Mouse (Mus musculus) embryo, embryonic 10.5 days (tissue): ENCODE results near the gene Taf6l.

Experiments
- DNase-seq: peaks from one replicate; pipeline ENCODE4 v3.0.0-alpha.2; 2015; ENCODE audit warnings: low spot score

Taf6l gene

GRCm38 (mm10) chr19:8786008-8786781 is at the start of gene Taf6l:
Gene Taf6l, minus strand, starts transcription at chr19:8786417.
- DNase-seq: peak; percentile 96

GRCm38 (mm10) chr19:8832971-8833370 is 46.8 kb upstream of the Taf6l start:
- DNase-seq: no peak

- peak; percentile 4 for DNase-seq
Observed at GRCm38 (mm10) chr19:8831262-8831661, 45.0 kb upstream of the Taf6l start.

- DNase-seq: no peak
Observed at GRCm38 (mm10) chr19:8830664-8831063, 44.4 kb upstream of the Taf6l start.

- no peak for DNase-seq
Observed at GRCm38 (mm10) chr19:8829660-8830059, 43.4 kb upstream of the Taf6l start, which contains the start of gene AC129217.1. Gene AC129217.1, plus strand, starts transcription at chr19:8829773.

- DNase-seq: no peak
Observed at GRCm38 (mm10) chr19:8822696-8823095, 36.5 kb upstream of the Taf6l start.

GRCm38 (mm10) chr19:8821146-8821545 is 34.9 kb upstream of the Taf6l start:
- no peak for DNase-seq

GRCm38 (mm10) chr19:8820424-8820956 is 34.3 kb upstream of the Taf6l start:
- peak; percentile 7 for DNase-seq

- DNase-seq: peak; percentile 97
Observed at GRCm38 (mm10) chr19:8819596-8820423, 33.6 kb upstream of the Taf6l start, which contains the start of gene Hnrnpul2. Gene Hnrnpul2, plus strand, starts transcription at chr19:8820010.

GRCm38 (mm10) chr19:8818801-8819595 is 32.8 kb upstream of the Taf6l start, which contains the start of gene Ttc9c:
Gene Ttc9c, minus strand, starts transcription at chr19:8819333.
- DNase-seq: peak; percentile 100

GRCm38 (mm10) chr19:8818301-8818798 is 32.1 kb upstream of the Taf6l start:
- no peak for DNase-seq

- peak; percentile 10 for DNase-seq
Observed at GRCm38 (mm10) chr19:8817001-8817400, 30.8 kb upstream of the Taf6l start.

- DNase-seq: no peak
Observed at GRCm38 (mm10) chr19:8815812-8816211, 29.6 kb upstream of the Taf6l start.

GRCm38 (mm10) chr19:8806810-8807209 is 20.6 kb upstream of the Taf6l start:
- no peak for DNase-seq

GRCm38 (mm10) chr19:8803879-8804660 is 17.9 kb upstream of the Taf6l start:
- no peak for DNase-seq

GRCm38 (mm10) chr19:8803204-8803780 is 17.1 kb upstream of the Taf6l start:
- DNase-seq: no peak

- peak; percentile 99 for DNase-seq
Observed at GRCm38 (mm10) chr19:8802130-8802821, 16.1 kb upstream of the Taf6l start, which contains the start of gene Zbtb3. Gene Zbtb3, plus strand, starts transcription at chr19:8802555.

- DNase-seq: no peak
Observed at GRCm38 (mm10) chr19:8798947-8799315, 12.7 kb upstream of the Taf6l start.

GRCm38 (mm10) chr19:8798264-8798946 is 12.2 kb upstream of the Taf6l start, which contains the start of gene Polr2g:
Gene Polr2g, minus strand, starts transcription at chr19:8798577.
- DNase-seq: peak; percentile 96
